Mouse (Mus musculus): ENCODE data around the gene Ncf4.

DNA sequence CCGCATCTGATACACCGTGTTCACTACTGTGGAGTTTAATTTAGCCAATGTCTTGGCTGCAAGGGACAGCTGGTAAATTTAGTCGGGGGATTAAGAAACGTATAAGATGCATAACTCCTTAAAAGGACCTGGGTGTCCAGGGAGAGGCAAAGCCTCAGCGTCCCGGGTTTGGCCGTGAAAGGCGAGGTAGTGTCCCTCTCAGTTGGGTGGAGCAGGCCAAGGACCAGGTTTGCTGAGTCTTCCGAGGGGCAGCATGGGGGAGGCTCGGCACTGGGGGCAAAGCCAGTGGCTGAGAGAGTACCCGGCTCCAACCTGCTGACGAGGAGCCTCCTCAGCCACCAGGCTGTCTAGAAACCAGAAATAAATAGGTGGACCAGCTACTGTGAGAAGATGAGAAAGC is 16.8 kb upstream of the Ncf4 start:
- TF ChIP-seq MAFK (IDR thresholded peaks at IDR 0.05; ENCODE audit: insufficient read depth, low read depth, low read length) (no peak), HCFC1 (IDR thresholded peaks at IDR 0.05; ENCODE audit: borderline replicate concordance, insufficient read depth, low read length) (no peak), ZNF384 (IDR thresholded peaks at IDR 0.05; ENCODE audit: low read depth, low read length) (no peak), ZC3H11A (IDR thresholded peaks at IDR 0.05; ENCODE audit: borderline replicate concordance, low read depth, low read length) (no peak), CHD2 (IDR thresholded peaks at IDR 0.05; ENCODE audit: low read depth, low read length) (no peak)
